Mouse (Mus musculus): ENCODE data around the gene Pygl. TPM values are rescaled to one million over a fixed set of nuclear protein-coding genes. Genes with fewer than 3 reads are reported as not detected.
"Not testable (repeated sequence)": the region's sequence is repeated elsewhere in the genome, so short reads cannot be mapped to it uniquely, and the experiment has no call there.

Gene Pygl
- polyA plus RNA-seq, 1 experiment from 2014 or later, result 6.1 TPM

- 39% methylated on average over 5 of the region's 5 CpGs for WGBS
- Histone ChIP-seq H3K4me3 (replicated peaks; ENCODE audit: low read depth, low read length) (no peak overlapping the region), H3K27me3 (ENCODE audit: control insufficient read depth, insufficient read depth, low read length) (no peaks in the 10 kb centered on the region), H3K9ac (replicated peaks; ENCODE audit: low read length) (no peak overlapping the region), H3K4me1 (ENCODE audit: control insufficient read depth, insufficient read depth, low read length) (0 out of 2 replicates have a peak, but pooled peaks cover 6% of the 10 kb centered on the region), H3K9me3 (ENCODE audit: control insufficient read depth, low read length) (no peaks in the 10 kb centered on the region), H3K36me3 (ENCODE audit: control insufficient read depth, insufficient read depth, low read length) (no peaks in the 10 kb centered on the region), H3K27ac (replicated peaks; ENCODE audit: low read depth, low read length) (peak overlapping the region; percentile 32; the same call in 1 of the 2 replicates), H3K4me2 (ENCODE audit: low read length) (no peak overlapping the region)
- ATAC-seq (ENCODE audit: low FRiP score, low TSS enrichment) (peak; percentile 55; the same call in 1 of the 2 replicates), DNase-seq (peak; percentile 58)
These were observed 73.8 kb downstream of the Pygl start for GRCm38 (mm10) chr12:70157292-70158066.

DNA sequence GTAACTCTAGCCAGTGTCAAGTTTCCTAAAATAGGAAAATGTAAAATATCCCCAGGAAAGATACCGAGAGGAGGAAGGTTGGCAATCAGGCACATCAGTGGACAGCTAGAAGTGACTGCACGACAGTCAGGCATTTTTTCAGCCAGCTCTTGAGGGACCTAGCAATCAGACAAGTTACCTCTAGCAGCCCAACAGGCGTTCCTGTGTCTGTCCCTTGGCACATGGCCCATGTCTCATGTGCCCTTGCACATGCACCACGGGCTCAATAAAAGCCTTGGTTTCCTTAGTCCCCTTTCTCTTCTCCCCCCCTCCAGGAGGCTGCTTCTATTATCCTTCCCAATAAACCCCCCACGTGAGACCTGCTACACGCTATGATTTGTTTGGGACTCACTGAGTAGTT, 75.1 kb downstream of the Pygl start:
- 64% methylated on average over 6 of the region's 6 CpGs for WGBS
- Histone ChIP-seq H3K4me2 (ENCODE audit: low read length) (no peak overlapping the region), H3K9me3 (ENCODE audit: control insufficient read depth, low read length) (no peaks in the 10 kb centered on the region), H3K4me3 (replicated peaks; ENCODE audit: low read depth, low read length) (no peak overlapping the region), H3K27ac (replicated peaks; ENCODE audit: low read depth, low read length) (no peak overlapping the region), H3K9ac (replicated peaks; ENCODE audit: low read length) (no peak overlapping the region), H3K27me3 (ENCODE audit: control insufficient read depth, insufficient read depth, low read length) (no peaks in the 10 kb centered on the region), H3K36me3 (ENCODE audit: control insufficient read depth, insufficient read depth, low read length) (no peaks in the 10 kb centered on the region), H3K4me1 (ENCODE audit: control insufficient read depth, insufficient read depth, low read length) (0 out of 2 replicates have a peak, but pooled peaks cover 6% of the 10 kb centered on the region)
- no peak for ATAC-seq (ENCODE audit: low FRiP score, low TSS enrichment)
- no peak for DNase-seq

DNA sequence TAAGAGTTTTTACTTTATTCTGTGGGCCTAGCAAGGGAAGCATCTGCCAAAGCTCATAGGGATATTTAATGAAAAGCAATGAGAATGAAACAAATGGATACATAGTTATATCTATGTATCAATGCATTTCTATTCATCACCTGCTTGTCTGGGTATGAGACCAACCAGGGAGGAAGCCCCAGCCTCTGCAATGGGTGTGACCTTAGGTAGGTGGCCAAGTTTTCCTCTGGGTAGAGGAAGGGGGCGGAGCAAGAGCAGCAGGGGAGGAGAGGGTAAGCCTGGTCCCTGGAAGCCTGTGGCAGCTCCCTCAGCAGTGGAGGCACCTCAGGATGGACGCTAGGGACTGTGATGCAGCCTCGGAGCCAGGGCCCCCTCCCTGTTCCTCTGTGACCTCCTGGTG, 77.4 kb downstream of the Pygl start, which contains the start of gene Abhd12b:
TSS of gene Abhd12b (plus strand) at position 301 of the 400 bp plus-strand sequence.
- no peak for DNase-seq
- Histone ChIP-seq H3K9me3 (ENCODE audit: control insufficient read depth, low read length) (no peaks in the 10 kb centered on the region), H3K36me3 (ENCODE audit: control insufficient read depth, insufficient read depth, low read length) (no peaks in the 10 kb centered on the region), H3K27ac (replicated peaks; ENCODE audit: low read depth, low read length) (no peak within 1 kb of the TSS), H3K4me1 (ENCODE audit: control insufficient read depth, insufficient read depth, low read length) (peaks cover 11% of the 10 kb centered on the region), H3K27me3 (ENCODE audit: control insufficient read depth, insufficient read depth, low read length) (no peaks in the 10 kb centered on the region), H3K4me3 (replicated peaks; ENCODE audit: low read depth, low read length) (no peak within 1 kb of the TSS), H3K9ac (replicated peaks; ENCODE audit: low read length) (no peak within 1 kb of the TSS), H3K4me2 (ENCODE audit: low read length) (no peak within 1 kb of the TSS)
- WGBS, result 57% methylated on average over 3 of the region's 3 CpGs
- ATAC-seq (ENCODE audit: low FRiP score, low TSS enrichment), result no peak

- Histone ChIP-seq H3K4me3 (replicated peaks; ENCODE audit: low read depth, low read length) (no peak overlapping the region; the same call in 1 of the 2 replicates), H3K27ac (replicated peaks; ENCODE audit: low read depth, low read length) (peak overlapping the region; percentile 74), H3K9me3 (ENCODE audit: control insufficient read depth, low read length) (no peaks in the 10 kb centered on the region), H3K4me2 (ENCODE audit: low read length) (peak overlapping the region; percentile 45), H3K4me1 (ENCODE audit: control insufficient read depth, insufficient read depth, low read length) (peaks cover 18% of the 10 kb centered on the region), H3K9ac (replicated peaks; ENCODE audit: low read length) (no peak overlapping the region; the same call in 1 of the 2 replicates), H3K27me3 (ENCODE audit: control insufficient read depth, insufficient read depth, low read length) (no peaks in the 10 kb centered on the region), H3K36me3 (ENCODE audit: control insufficient read depth, insufficient read depth, low read length) (no peaks in the 10 kb centered on the region)
- ATAC-seq (ENCODE audit: low FRiP score, low TSS enrichment), result peak; percentile 40; the same call in 1 of the 2 replicates
- 12% methylated on average over 11 of the region's 11 CpGs for WGBS
- peak; percentile 56 for DNase-seq
These were observed 82.5 kb downstream of the Pygl start for GRCm38 (mm10) chr12:70148631-70149265.

- 8% methylated on average over 13 of the region's 13 CpGs for WGBS
- ATAC-seq (ENCODE audit: low FRiP score, low TSS enrichment) (peak; percentile 67), DNase-seq (peak; percentile 68)
- H3K36me3 ChIP-seq (ENCODE audit: control insufficient read depth, insufficient read depth, low read length), result no peaks in the 10 kb centered on the region
- no peak overlapping the region for H3K9ac ChIP-seq (replicated peaks; ENCODE audit: low read length)
- H3K9me3 ChIP-seq (ENCODE audit: control insufficient read depth, low read length), result no peaks in the 10 kb centered on the region
- H3K27me3 ChIP-seq (ENCODE audit: control insufficient read depth, insufficient read depth, low read length), result no peaks in the 10 kb centered on the region
- peak overlapping the region; percentile 74 for H3K27ac ChIP-seq (replicated peaks; ENCODE audit: low read depth, low read length)
- peak overlapping the region; percentile 45 for H3K4me2 ChIP-seq (ENCODE audit: low read length)
- H3K4me3 ChIP-seq (replicated peaks; ENCODE audit: low read depth, low read length), result no peak overlapping the region; the same call in 1 of the 2 replicates
- H3K4me1 ChIP-seq (ENCODE audit: control insufficient read depth, insufficient read depth, low read length), result peaks cover 18% of the 10 kb centered on the region
These were observed 83.2 kb downstream of the Pygl start for GRCm38 (mm10) chr12:70147986-70148630.

DNA sequence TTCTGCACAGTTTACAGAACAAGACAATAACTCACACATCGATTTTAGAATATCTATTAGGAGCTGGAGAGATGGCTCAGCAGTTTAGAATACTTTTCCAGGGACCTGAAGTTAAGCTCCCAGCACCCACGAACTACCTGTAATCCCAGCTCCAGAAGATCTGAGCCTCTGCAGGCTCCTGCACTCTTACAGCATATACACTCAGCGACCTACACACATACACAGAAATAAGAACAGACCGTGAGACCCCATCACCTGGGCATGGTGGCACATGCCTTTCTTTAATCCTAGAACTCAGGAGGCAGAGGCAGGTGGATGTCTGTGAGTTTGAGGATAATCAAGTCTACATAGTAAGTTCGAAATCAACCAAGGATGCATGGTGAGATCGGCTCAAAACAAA, 85.7 kb downstream of the Pygl start:
- no peak overlapping the region for H3K9ac ChIP-seq (replicated peaks; ENCODE audit: low read length)
- H3K4me3 ChIP-seq (replicated peaks; ENCODE audit: low read depth, low read length), result no peak overlapping the region
- ATAC-seq (ENCODE audit: low FRiP score, low TSS enrichment), result no peak
- no peak overlapping the region for H3K4me2 ChIP-seq (ENCODE audit: low read length)
- H3K4me1 ChIP-seq (ENCODE audit: control insufficient read depth, insufficient read depth, low read length), result peaks cover 18% of the 10 kb centered on the region
- no peaks in the 10 kb centered on the region for H3K36me3 ChIP-seq (ENCODE audit: control insufficient read depth, insufficient read depth, low read length)
- 87% methylated on average over 6 of the region's 6 CpGs for WGBS
- no peaks in the 10 kb centered on the region for H3K27me3 ChIP-seq (ENCODE audit: control insufficient read depth, insufficient read depth, low read length)
- H3K27ac ChIP-seq (replicated peaks; ENCODE audit: low read depth, low read length), result no peak overlapping the region
- DNase-seq, result no peak
- no peaks in the 10 kb centered on the region for H3K9me3 ChIP-seq (ENCODE audit: control insufficient read depth, low read length)

- H3K9me3 ChIP-seq (ENCODE audit: control insufficient read depth, low read length), result no peaks in the 10 kb centered on the region
- ATAC-seq (ENCODE audit: low FRiP score, low TSS enrichment) (no peak), DNase-seq (peak; percentile 84)
- H3K4me2 ChIP-seq (ENCODE audit: low read length), result no peak overlapping the region
- no peak overlapping the region for H3K9ac ChIP-seq (replicated peaks; ENCODE audit: low read length)
- no peak overlapping the region for H3K27ac ChIP-seq (replicated peaks; ENCODE audit: low read depth, low read length)
- 50% methylated on average over 20 of the region's 20 CpGs for WGBS
- peaks cover 18% of the 10 kb centered on the region for H3K4me1 ChIP-seq (ENCODE audit: control insufficient read depth, insufficient read depth, low read length)
- H3K36me3 ChIP-seq (ENCODE audit: control insufficient read depth, insufficient read depth, low read length), result no peaks in the 10 kb centered on the region
- no peaks in the 10 kb centered on the region for H3K27me3 ChIP-seq (ENCODE audit: control insufficient read depth, insufficient read depth, low read length)
- H3K4me3 ChIP-seq (replicated peaks; ENCODE audit: low read depth, low read length), result no peak overlapping the region
These were observed 86.4 kb downstream of the Pygl start for GRCm38 (mm10) chr12:70144637-70145448.

DNA sequence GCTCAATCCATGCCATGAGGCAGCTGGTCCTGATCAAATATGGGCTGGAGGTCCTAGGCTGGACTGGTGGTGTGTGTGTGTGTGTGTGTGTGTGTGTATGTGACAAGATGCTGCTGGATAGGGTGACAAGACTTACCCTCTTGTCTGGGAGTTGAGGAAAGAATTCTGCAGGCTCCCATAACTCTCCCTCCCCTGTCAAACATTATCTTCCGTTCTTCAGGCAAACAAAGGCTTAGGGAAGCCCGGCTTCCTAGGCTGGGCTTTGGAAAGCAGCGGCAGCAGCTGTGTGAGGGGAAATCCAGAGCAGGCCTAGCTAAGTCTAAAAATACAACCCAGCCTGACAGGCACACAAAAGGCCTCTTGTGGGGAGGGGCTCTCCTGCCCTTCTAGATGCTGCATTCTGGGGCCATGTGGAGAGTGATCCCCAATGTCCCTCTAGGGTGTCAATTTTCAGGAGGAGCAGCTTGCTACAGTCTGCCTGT, 87.1 kb downstream of the Pygl start:
- not testable (repeated sequence) for H3K36me3 ChIP-seq (ENCODE audit: control insufficient read depth, insufficient read depth, low read length); H3K27ac ChIP-seq (replicated peaks; ENCODE audit: low read depth, low read length); DNase-seq; H3K4me3 ChIP-seq (replicated peaks; ENCODE audit: low read depth, low read length); ATAC-seq (ENCODE audit: low FRiP score, low TSS enrichment); H3K9me3 ChIP-seq (ENCODE audit: control insufficient read depth, low read length); H3K27me3 ChIP-seq (ENCODE audit: control insufficient read depth, insufficient read depth, low read length); H3K4me2 ChIP-seq (ENCODE audit: low read length); H3K9ac ChIP-seq (replicated peaks; ENCODE audit: low read length)
- H3K4me1 ChIP-seq (ENCODE audit: control insufficient read depth, insufficient read depth, low read length), result peaks cover 16% of the 10 kb centered on the region
- WGBS, result 2% methylated on average over 3 of the region's 3 CpGs
